Comparison of ENCODE assay signal across 23 mouse cellular contexts in genomic region chr15:56294910-56295438, GRCm38 (mm10).
DNase-seq lines count a peak whose midpoint lies in the region; ATAC-seq lines count a peak whose summit lies in the region.
"Had no signal": no experiment of that assay in that cellular context is flagged by ENCODE, and none has a peak within 500 bp of the region (broad histone marks: within the 10 kb centered on the region; RNA-seq: fewer than 3 reads in every experiment).

No protein-coding gene starts in this region.

- no peak overlapping the region for H3K4me2 ChIP-seq in hindbrain, embryonic 11.5 days (replicated peaks; ENCODE audit: low read depth, low read length)
- no peak overlapping the region for H3K4me2 ChIP-seq in hindbrain, embryonic 16.5 days (ENCODE audit: low read length)
- H3K4me2 ChIP-seq in embryonic facial prominence, embryonic 12.5 days (replicated peaks), result no peak overlapping the region
- H3K4me2 ChIP-seq in limb, embryonic 12.5 days, result no peak overlapping the region
- H3K4me2 ChIP-seq: liver, embryonic 12.5 days; stomach, embryonic 15.5 days had no signal

- no peak overlapping the region for H3K4me3 ChIP-seq in hindbrain, embryonic 11.5 days (ENCODE audit: low read depth, low read length)
- H3K4me3 ChIP-seq in hindbrain, embryonic 16.5 days (ENCODE audit: low read length), result no peak overlapping the region
- H3K4me3 ChIP-seq in embryonic facial prominence, embryonic 12.5 days, result no peak overlapping the region
- H3K4me3 ChIP-seq in limb, embryonic 12.5 days (replicated peaks), result no peak overlapping the region
- H3K4me3 ChIP-seq: heart, embryonic 10.5 days; hindbrain, embryonic 10.5 days; liver, embryonic 12.5 days; myocyte; stomach, embryonic 15.5 days had no signal

- no peak for ATAC-seq in hindbrain, embryonic 11.5 days (ENCODE audit: low FRiP score)
- ATAC-seq in hindbrain, embryonic 16.5 days, result no peak
- ATAC-seq in embryonic facial prominence, embryonic 12.5 days (ENCODE audit: insufficient number of reproducible peaks, insufficient read depth, low FRiP score, low TSS enrichment), result peak; percentile 85
- peak; percentile 63; the same call in 1 of the 2 replicates for ATAC-seq in limb, embryonic 12.5 days (ENCODE audit: insufficient number of reproducible peaks, insufficient read depth, low FRiP score, low TSS enrichment, low read depth)
- ATAC-seq: forebrain, embryonic 16.5 days; liver, embryonic 12.5 days; midbrain, embryonic 16.5 days had no signal

- H3K27ac ChIP-seq in hindbrain, embryonic 11.5 days (ENCODE audit: low read depth, low read length), result no peak overlapping the region
- no peak overlapping the region for H3K27ac ChIP-seq in hindbrain, embryonic 16.5 days (ENCODE audit: low read depth, low read length)
- H3K27ac ChIP-seq in embryonic facial prominence, embryonic 12.5 days, result no peak overlapping the region
- H3K27ac ChIP-seq in limb, embryonic 12.5 days, result no peak overlapping the region
- H3K27ac ChIP-seq: heart, embryonic 10.5 days; hindbrain, embryonic 10.5 days; liver, embryonic 12.5 days; stomach, embryonic 15.5 days had no signal

- no peaks in the 10 kb centered on the region for H3K9me3 ChIP-seq in hindbrain, embryonic 11.5 days (ENCODE audit: control insufficient read depth, low read length)
- H3K9me3 ChIP-seq in hindbrain, embryonic 16.5 days (ENCODE audit: control insufficient read depth, low read length), result no peaks in the 10 kb centered on the region
- H3K9me3 ChIP-seq in embryonic facial prominence, embryonic 12.5 days, result no peaks in the 10 kb centered on the region
- H3K9me3 ChIP-seq in limb, embryonic 12.5 days, result no peaks in the 10 kb centered on the region
- H3K9me3 ChIP-seq: heart, embryonic 10.5 days; hindbrain, embryonic 10.5 days; liver, embryonic 12.5 days; stomach, embryonic 15.5 days had no signal

- WGBS in hindbrain, embryonic 11.5 days, result 71% methylated on average over 3 of the region's 3 CpGs
- WGBS in hindbrain, embryonic 16.5 days, result 71% methylated on average over 3 of the region's 3 CpGs
- 26% methylated on average over 3 of the region's 3 CpGs for WGBS in embryonic facial prominence, embryonic 12.5 days
- WGBS in limb, embryonic 12.5 days, result 38% methylated on average over 3 of the region's 3 CpGs

- H3K4me1 ChIP-seq in hindbrain, embryonic 11.5 days (replicated peaks; ENCODE audit: control insufficient read depth, insufficient read depth, low read length), result no peaks in the 10 kb centered on the region
- H3K4me1 ChIP-seq in hindbrain, embryonic 16.5 days (ENCODE audit: control insufficient read depth, insufficient read depth, low read depth, low read length), result no peaks in the 10 kb centered on the region
- peaks cover 6% of the 10 kb centered on the region; the same call in 1 of the 2 replicates for H3K4me1 ChIP-seq in embryonic facial prominence, embryonic 12.5 days
- no peaks in the 10 kb centered on the region for H3K4me1 ChIP-seq in limb, embryonic 12.5 days (replicated peaks)
- H3K4me1 ChIP-seq: heart, embryonic 10.5 days; hindbrain, embryonic 10.5 days; liver, embryonic 12.5 days; stomach, embryonic 15.5 days had no signal

- no peaks in the 10 kb centered on the region for H3K36me3 ChIP-seq in hindbrain, embryonic 11.5 days (ENCODE audit: control insufficient read depth, insufficient read depth, low read length)
- H3K36me3 ChIP-seq in hindbrain, embryonic 16.5 days (ENCODE audit: control insufficient read depth, insufficient read depth, low read length), result no peaks in the 10 kb centered on the region
- H3K36me3 ChIP-seq in embryonic facial prominence, embryonic 12.5 days, result no peaks in the 10 kb centered on the region
- no peaks in the 10 kb centered on the region for H3K36me3 ChIP-seq in limb, embryonic 12.5 days
- H3K36me3 ChIP-seq: heart, embryonic 10.5 days; hindbrain, embryonic 10.5 days; liver, embryonic 12.5 days; stomach, embryonic 15.5 days had no signal

- peak; percentile 10 for DNase-seq in hindbrain, embryonic 11.5 days (ENCODE audit: low spot score)
- no peak for DNase-seq in kidney, adult 18-20 months
- DNase-seq in neural tube, embryonic 10.5 days (ENCODE audit: extremely low spot score, low spot score), result no peak
- DNase-seq in cerebellum, postnatal 14 days, result no peak
- DNase-seq: adrenal gland, postnatal 10 days; cerebellum, adult 18-20 months; cerebellum, postnatal 25 days; kidney, adult 11 months; layer of hippocampus, adult 9-11 months; lung, adult 18-20 months; lung, postnatal 14 days; right cerebral cortex, postnatal 4 days; thymus, postnatal 36 days had no signal

- no peaks in the 10 kb centered on the region for H3K27me3 ChIP-seq in hindbrain, embryonic 11.5 days (ENCODE audit: control insufficient read depth, insufficient read depth, low read length)
- H3K27me3 ChIP-seq in hindbrain, embryonic 16.5 days (replicated peaks; ENCODE audit: control insufficient read depth, insufficient read depth, low read length), result no peaks in the 10 kb centered on the region
- no peaks in the 10 kb centered on the region for H3K27me3 ChIP-seq in embryonic facial prominence, embryonic 12.5 days
- H3K27me3 ChIP-seq in limb, embryonic 12.5 days, result no peaks in the 10 kb centered on the region
- H3K27me3 ChIP-seq: liver, embryonic 12.5 days; stomach, embryonic 15.5 days had no signal

- no peak overlapping the region for H3K9ac ChIP-seq in hindbrain, embryonic 11.5 days (ENCODE audit: low read depth, low read length)
- H3K9ac ChIP-seq in hindbrain, embryonic 16.5 days (ENCODE audit: low read depth, low read length), result no peak overlapping the region
- no peak overlapping the region for H3K9ac ChIP-seq in embryonic facial prominence, embryonic 12.5 days
- no peak overlapping the region for H3K9ac ChIP-seq in limb, embryonic 12.5 days (replicated peaks)
- H3K9ac ChIP-seq: liver, embryonic 12.5 days; stomach, embryonic 15.5 days had no signal

Comparison
In these comparisons a context has a peak if more than half of its experiments do, and no peak if none do; other contexts are left out.
1. ATAC-seq: peak in embryonic facial prominence, embryonic 12.5 days (single experiment) and limb, embryonic 12.5 days (single experiment); none in hindbrain, embryonic 11.5 days (single experiment) and hindbrain, embryonic 16.5 days (single experiment).